Mouse (Mus musculus) midbrain, embryonic 13.5 days (tissue): ENCODE results near the gene Lrrc7. TPM values are rescaled to one million over a fixed set of nuclear protein-coding genes. Genes with fewer than 3 reads are reported as not detected.
"Not testable (repeated sequence)": the region's sequence is repeated elsewhere in the genome, so short reads cannot be mapped to it uniquely, and the experiment has no call there.

Experiments
- ATAC-seq: fragments of 200-750 bp; cut with Nextera tagmentation; 2 replicates; pipeline ENCODE4 v1.8.0; 2017; ENCODE audit warnings: mild to moderate bottlenecking, moderate TSS enrichment, moderate library complexity
- H3K27ac ChIP-seq: fragments of 300-500 bp; sonication (generic); 2 replicates; pipeline ENCODE4 v1.5.1; 2015; ENCODE audit warnings: inconsistent platforms, mild to moderate bottlenecking, moderate library complexity
- H3K27me3 ChIP-seq: fragments of 300-500 bp; sonication (generic); 2 replicates; pipeline ENCODE4 v1.6.1; 2015; ENCODE audit warnings: mild to moderate bottlenecking, inconsistent platforms
- H3K36me3 ChIP-seq: fragments of 300-500 bp; sonication (generic); 2 replicates; pipeline ENCODE4 v1.6.1; 2015; ENCODE audit warnings: mild to moderate bottlenecking, inconsistent platforms
- H3K4me1 ChIP-seq: fragments of 300-500 bp; sonication (generic); replicated peaks from 2 replicates; pipeline ENCODE4 v1.6.1; 2015; ENCODE audit warnings: inconsistent platforms
- H3K4me2 ChIP-seq: fragments of 300-500 bp; sonication (generic); replicated peaks from 2 replicates; pipeline ENCODE4 v1.6.1; 2015; ENCODE audit warnings: moderate library complexity, mild to moderate bottlenecking, inconsistent platforms
- H3K4me3 ChIP-seq: fragments of 300-500 bp; sonication (generic); replicated peaks from 2 replicates; pipeline ENCODE4 v1.5.1; 2015; ENCODE audit warnings: mild to moderate bottlenecking, inconsistent platforms
- H3K9ac ChIP-seq: fragments of 300-500 bp; sonication (generic); replicated peaks from 2 replicates; pipeline ENCODE4 v1.6.1; 2015; ENCODE audit warnings: mild to moderate bottlenecking, inconsistent platforms
- H3K9me3 ChIP-seq: fragments of 300-500 bp; sonication (generic); 2 replicates; pipeline ENCODE4 v1.6.1; 2016; ENCODE audit warnings: mild to moderate bottlenecking, inconsistent platforms
- WGBS: fragments of 180-500 bp; shearing (Covaris S2); methylation state at CpG from one replicate; pipeline ENCODE4 v1.1.7; 2015; 5-methylcytosine and 5-hydroxymethylcytosine counted together
- polyA plus RNA-seq: library from polyadenylated mRNA; unstranded; fragments of >200 nt; fragmentation: Nextera tagmentation; extraction: Ambion mirVana; gene quantifications from 2 replicates; pipeline ENCODE4 v1.2.1, GENCODE M21; 2015

Gene Lrrc7
- polyA plus RNA-seq, 1 experiment from 2014 or later, result 9.2 TPM

DNA sequence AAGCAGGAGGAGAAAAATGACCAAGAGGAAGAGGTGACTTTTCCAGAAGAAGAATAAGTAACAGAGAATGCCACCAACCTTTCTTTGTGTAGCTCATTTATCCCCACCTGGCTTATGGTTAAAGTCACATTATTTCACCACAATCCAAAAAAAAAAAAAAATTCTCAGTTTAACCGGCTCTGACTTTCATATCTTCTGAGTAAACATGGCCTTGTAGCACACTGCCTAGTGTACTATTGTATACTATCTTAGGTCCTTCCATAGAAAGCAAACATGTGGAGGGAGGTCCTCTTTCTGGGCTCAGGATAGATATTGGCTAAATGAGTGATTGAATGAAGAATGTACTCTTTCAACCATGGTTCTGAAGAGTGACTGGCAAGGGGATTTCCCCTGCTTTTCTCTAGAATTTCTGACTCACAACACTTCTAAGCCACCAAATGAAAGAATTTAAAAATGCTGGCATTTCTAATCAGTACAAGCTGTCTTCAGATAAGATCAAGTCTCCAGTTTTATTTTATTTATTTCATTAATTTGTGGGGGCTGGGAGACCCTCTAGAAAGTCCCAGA, 400.0 kb downstream of the Lrrc7 start:
- no peaks in the 10 kb centered on the region for H3K27me3 ChIP-seq
- H3K36me3 ChIP-seq, result peaks cover 23% of the 10 kb centered on the region
- H3K4me2 ChIP-seq, result no peak overlapping the region
- H3K9ac ChIP-seq, result no peak overlapping the region
- H3K27ac ChIP-seq, result no peak overlapping the region
- no peaks in the 10 kb centered on the region for H3K9me3 ChIP-seq
- no peaks in the 10 kb centered on the region for H3K4me1 ChIP-seq
- no peak for ATAC-seq
- WGBS, result 100% methylated on average over 1 of the region's 1 CpGs
- H3K4me3 ChIP-seq, result no peak overlapping the region

DNA sequence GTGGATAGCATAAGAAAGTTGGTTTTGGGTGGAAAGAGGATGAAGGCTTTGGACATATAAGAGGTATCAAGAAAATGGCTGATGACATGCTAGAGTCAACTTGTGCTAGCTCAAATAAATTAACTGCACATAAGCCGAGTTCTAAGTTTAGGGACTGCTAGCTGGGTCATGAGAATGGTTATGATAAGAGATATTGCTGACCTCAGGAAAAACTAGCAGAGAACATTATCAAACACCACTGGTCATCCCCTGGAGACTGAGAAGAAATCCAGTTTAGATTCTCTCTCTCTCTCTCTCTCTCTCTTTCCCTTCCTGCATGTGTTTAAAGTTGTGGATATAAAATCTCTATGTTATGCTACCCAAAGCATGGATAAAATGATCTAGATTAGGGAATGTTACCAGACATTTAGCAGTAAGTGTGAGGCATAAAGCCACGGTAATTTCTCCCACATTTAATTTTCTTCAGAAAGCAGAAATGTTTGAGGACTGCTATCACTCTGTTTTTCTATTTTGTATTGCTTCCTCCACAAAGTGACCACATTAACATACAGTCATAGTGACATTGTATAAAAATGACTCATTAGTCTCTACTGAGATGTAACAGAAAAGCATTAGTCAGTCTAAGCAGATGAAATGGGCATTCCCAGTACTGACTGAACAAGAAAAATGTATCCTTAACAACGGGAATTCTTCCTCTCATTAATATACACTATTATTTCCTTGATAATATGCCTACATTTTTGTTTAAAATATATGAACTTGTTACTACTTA, 406.3 kb downstream of the Lrrc7 start:
- Histone ChIP-seq H3K4me1 (no peaks in the 10 kb centered on the region), H3K36me3 (peaks cover 8% of the 10 kb centered on the region), H3K27me3 (no peaks in the 10 kb centered on the region), H3K4me3 (no peak overlapping the region), H3K4me2 (no peak overlapping the region), H3K9ac (no peak overlapping the region), H3K27ac (no peak overlapping the region), H3K9me3 (no peaks in the 10 kb centered on the region)
- 79% methylated on average over 3 of the region's 3 CpGs for WGBS
- no peak for ATAC-seq

DNA sequence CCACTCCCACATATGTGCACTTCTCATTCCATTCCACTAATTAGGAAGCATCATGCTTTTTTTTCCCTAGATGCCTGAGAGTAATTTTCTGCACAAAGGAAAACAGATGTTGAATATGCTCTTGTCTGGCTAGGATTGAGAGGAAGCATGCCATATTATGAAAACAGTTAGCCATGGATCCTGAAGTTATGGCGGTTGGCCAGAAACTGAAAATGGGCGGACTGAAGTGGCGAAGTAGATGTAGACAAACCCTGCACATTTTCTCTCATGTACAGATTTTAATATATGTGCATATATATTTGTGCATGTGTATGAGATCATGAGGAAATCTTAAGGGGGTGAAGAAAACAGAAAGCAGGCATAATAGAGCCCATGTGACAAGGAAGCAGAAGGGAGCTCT, 407.9 kb downstream of the Lrrc7 start:
- Histone ChIP-seq H3K36me3 (no peaks in the 10 kb centered on the region), H3K9ac (no peak overlapping the region), H3K9me3 (no peaks in the 10 kb centered on the region), H3K27me3 (no peaks in the 10 kb centered on the region), H3K4me3 (no peak overlapping the region), H3K4me1 (no peaks in the 10 kb centered on the region), H3K27ac (no peak overlapping the region), H3K4me2 (no peak overlapping the region)
- ATAC-seq, result 0 out of 2 replicates have a peak, but pooled peaks have one; percentile 34
- 88% methylated on average over 3 of the region's 3 CpGs for WGBS

DNA sequence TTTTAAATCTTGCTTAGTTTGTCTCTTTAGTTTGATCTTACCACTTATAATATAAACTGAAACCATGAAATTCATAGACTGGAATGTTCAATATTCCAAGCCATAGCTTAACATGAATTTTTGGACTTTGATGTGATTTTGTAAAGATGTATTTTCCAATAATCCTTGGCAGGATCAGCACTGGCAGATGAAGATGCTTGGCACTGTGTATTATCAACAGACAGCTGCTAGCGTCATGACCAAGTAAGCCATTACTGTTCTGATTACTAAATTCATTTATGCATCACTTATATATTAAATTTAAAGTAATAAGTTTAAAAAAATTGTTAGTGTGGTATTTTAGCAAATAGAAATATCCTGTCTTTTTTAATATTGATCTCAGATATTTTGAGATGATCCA, 413.0 kb downstream of the Lrrc7 start:
- whole genome bisulfite sequencing, result 98% methylated on average over 1 of the region's 1 CpGs

DNA sequence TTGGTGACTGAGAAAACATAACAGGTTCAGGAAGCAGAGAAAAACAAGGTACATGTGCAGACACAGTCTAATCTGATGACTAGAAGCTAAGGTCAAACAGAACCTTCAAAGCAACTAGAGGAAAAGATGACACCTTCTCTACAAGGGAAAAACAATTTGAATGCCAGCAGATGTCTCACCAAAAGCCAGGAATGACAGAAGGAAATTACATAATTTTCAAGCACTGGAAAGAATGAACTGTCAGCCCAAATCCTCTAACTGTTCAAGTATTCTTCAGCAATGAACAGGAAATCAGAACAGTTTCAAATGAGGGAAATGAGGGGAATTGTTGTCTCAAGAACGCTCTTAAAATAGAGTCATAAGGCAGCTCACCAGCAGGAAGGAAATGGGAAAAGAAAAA, 421.4 kb downstream of the Lrrc7 start:
- Histone ChIP-seq H3K27me3 (no peaks in the 10 kb centered on the region), H3K4me1 (no peaks in the 10 kb centered on the region), H3K4me2 (no peak overlapping the region), H3K9me3 (no peaks in the 10 kb centered on the region), H3K27ac (no peak overlapping the region), H3K4me3 (no peak overlapping the region), H3K9ac (no peak overlapping the region), H3K36me3 (no peaks in the 10 kb centered on the region)
- ATAC-seq, result no peak
- WGBS, result 68% methylated on average over 1 of the region's 1 CpGs

More for the DNA sequence above, 413.0 kb downstream of the Lrrc7 start:
- no peak overlapping the region for H3K27ac ChIP-seq
- ATAC-seq, result no peak
- H3K9me3 ChIP-seq, result no peaks in the 10 kb centered on the region
- no peaks in the 10 kb centered on the region for H3K27me3 ChIP-seq
- no peaks in the 10 kb centered on the region for H3K4me1 ChIP-seq
- H3K4me2 ChIP-seq, result no peak overlapping the region
- H3K36me3 ChIP-seq, result no peaks in the 10 kb centered on the region
- no peak overlapping the region for H3K4me3 ChIP-seq
- no peak overlapping the region for H3K9ac ChIP-seq

DNA sequence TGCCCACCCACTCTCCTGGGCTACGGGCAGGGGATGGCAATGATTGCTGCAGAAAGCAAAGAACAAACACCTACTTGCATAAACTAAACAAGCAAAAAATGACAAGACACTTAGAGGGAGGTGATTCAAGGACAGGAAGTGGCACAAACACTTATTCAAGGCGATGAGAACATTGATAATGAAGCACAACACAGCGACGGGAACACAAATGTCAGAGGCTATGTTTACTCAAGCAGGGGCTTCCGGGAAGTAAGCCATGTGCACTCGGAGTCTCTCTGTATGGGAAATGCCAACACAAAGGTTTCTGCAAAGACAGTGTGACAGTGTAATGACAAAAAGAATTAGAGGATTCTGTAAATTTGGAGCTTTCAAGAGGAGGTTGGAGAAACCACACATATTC, 424.2 kb downstream of the Lrrc7 start:
- no peak overlapping the region for H3K9ac ChIP-seq
- no peaks in the 10 kb centered on the region for H3K4me1 ChIP-seq
- WGBS, result 77% methylated on average over 6 of the region's 6 CpGs
- no peak overlapping the region for H3K4me2 ChIP-seq
- H3K4me3 ChIP-seq, result no peak overlapping the region
- no peaks in the 10 kb centered on the region for H3K9me3 ChIP-seq
- H3K27ac ChIP-seq, result no peak overlapping the region
- ATAC-seq, result no peak
- no peaks in the 10 kb centered on the region for H3K27me3 ChIP-seq
- H3K36me3 ChIP-seq, result 0 out of 2 replicates have a peak, but pooled peaks cover 6% of the 10 kb centered on the region

DNA sequence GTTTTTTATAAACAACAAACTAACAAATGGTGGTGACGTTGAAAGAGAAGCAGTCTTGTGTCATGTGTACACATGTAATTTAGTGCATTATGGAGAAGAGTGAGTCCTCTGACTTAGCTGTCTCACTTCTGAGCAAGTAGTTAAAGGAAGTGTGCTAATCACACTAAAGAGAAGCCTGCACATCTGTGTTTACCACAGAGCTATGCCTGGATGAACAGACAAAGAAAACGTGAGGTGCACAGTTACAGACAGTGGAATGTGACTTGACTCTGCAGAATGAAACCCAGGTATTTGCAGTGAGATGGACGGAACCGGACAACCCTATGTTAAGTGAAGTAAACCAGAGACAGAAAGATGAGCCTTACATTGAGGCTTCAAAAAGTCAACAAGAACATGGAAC, 430.3 kb downstream of the Lrrc7 start:
- H3K36me3 ChIP-seq, result 0 out of 2 replicates have a peak, but pooled peaks cover 11% of the 10 kb centered on the region
- no peak overlapping the region for H3K9ac ChIP-seq
- H3K4me1 ChIP-seq, result no peaks in the 10 kb centered on the region
- no peak overlapping the region for H3K4me2 ChIP-seq
- H3K4me3 ChIP-seq, result no peak overlapping the region
- H3K27me3 ChIP-seq, result no peaks in the 10 kb centered on the region
- H3K27ac ChIP-seq, result no peak overlapping the region
- ATAC-seq, result no peak
- WGBS, result 80% methylated on average over 4 of the region's 4 CpGs
- no peaks in the 10 kb centered on the region for H3K9me3 ChIP-seq

DNA sequence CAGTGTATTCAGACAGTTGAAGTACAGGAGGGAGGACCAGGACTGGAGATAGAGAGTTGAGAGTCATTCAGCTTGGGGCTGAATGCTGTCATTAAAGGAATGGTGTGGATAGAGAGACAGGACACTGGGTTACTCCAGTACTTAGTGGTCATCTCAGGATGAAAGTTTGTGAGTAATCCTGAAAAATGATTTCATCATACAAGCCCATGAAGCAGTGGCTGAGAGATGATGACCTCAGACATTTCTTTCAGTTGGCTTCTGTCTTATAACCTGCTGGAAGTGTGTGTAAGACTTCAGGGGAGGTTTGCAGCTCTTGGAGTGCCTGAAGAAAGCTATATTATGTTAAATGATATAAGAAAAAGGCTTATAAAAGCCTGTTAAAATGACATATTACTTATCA, 430.8 kb downstream of the Lrrc7 start:
- Histone ChIP-seq H3K27ac (no peak overlapping the region), H3K9ac (no peak overlapping the region), H3K9me3 (no peaks in the 10 kb centered on the region), H3K4me2 (no peak overlapping the region), H3K27me3 (no peaks in the 10 kb centered on the region), H3K4me3 (no peak overlapping the region), H3K4me1 (no peaks in the 10 kb centered on the region), H3K36me3 (0 out of 2 replicates have a peak, but pooled peaks cover 11% of the 10 kb centered on the region)
- no peak for ATAC-seq

DNA sequence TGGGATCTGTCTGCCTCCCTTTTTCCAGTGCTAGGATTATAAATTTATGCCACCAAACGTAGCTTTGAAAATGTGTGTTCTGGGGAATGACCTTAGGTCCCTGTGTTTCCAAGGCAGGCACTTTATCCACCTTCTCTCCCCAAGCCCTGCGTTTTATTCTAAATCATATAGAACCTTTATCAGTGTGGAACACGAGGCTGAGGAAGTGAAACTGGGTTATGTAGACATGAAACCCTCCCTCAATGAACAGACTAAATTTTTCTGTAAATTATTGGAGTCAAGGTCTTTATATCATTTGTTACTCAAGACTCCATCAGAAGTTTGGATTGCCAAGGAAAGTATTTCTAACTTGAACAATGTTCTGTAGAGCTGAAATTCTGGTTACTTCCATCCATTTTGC, 439.1 kb downstream of the Lrrc7 start:
- no peak for ATAC-seq
- WGBS, result 73% methylated on average over 3 of the region's 3 CpGs

DNA sequence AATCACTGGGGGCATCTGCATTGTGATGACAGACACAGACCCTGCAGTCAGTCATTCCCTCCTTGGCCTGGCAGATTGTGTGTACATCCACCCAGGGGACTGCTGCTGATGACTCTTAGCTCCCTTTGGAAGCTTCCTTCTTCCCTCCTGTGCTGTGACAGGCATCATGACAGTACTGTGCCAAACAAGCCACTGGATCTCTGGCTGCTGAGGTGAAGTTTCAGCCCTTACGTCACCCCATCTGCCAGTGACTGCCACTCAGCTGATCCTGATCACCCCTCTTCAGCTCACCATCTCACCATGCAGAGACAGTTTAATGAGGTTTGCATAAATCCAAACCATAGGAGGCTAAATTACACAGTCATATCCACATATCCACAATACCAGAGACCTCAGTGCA, 456.8 kb downstream of the Lrrc7 start:
- H3K36me3 ChIP-seq, result no peaks in the 10 kb centered on the region
- H3K27me3 ChIP-seq, result no peaks in the 10 kb centered on the region
- WGBS, result 92% methylated on average over 1 of the region's 1 CpGs
- no peak overlapping the region for H3K27ac ChIP-seq
- no peak for ATAC-seq
- H3K4me3 ChIP-seq, result no peak overlapping the region
- no peaks in the 10 kb centered on the region for H3K4me1 ChIP-seq
- no peak overlapping the region for H3K4me2 ChIP-seq
- H3K9me3 ChIP-seq, result no peaks in the 10 kb centered on the region
- no peak overlapping the region for H3K9ac ChIP-seq

More for the DNA sequence above, 439.1 kb downstream of the Lrrc7 start:
- Histone ChIP-seq H3K4me3 (no peak overlapping the region), H3K27ac (no peak overlapping the region), H3K9ac (no peak overlapping the region), H3K27me3 (no peaks in the 10 kb centered on the region), H3K4me1 (no peaks in the 10 kb centered on the region), H3K4me2 (no peak overlapping the region), H3K9me3 (no peaks in the 10 kb centered on the region), H3K36me3 (no peaks in the 10 kb centered on the region)

DNA sequence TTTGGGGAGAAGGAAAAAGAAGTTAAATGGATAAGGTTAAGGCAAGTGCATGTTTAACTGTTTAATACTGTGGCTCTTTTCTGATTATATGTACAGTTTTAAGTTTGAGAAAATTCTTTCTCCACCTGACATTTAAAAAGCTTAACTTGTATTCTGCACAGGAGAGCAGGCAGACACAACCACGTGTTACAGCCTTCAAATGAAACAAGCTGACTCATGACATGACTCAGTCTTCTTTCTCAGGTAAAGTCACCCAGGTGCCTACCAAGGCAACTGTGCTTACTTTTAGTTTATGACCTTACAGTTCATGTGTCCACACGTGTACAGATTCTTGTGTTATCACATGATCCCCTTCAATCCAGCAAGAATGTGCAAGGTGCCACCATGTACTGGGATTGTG, 458.6 kb downstream of the Lrrc7 start:
- no peaks in the 10 kb centered on the region for H3K27me3 ChIP-seq
- H3K4me3 ChIP-seq, result no peak overlapping the region
- H3K4me2 ChIP-seq, result no peak overlapping the region
- no peaks in the 10 kb centered on the region for H3K36me3 ChIP-seq
- H3K9me3 ChIP-seq, result no peaks in the 10 kb centered on the region
- H3K4me1 ChIP-seq, result no peaks in the 10 kb centered on the region
- ATAC-seq, result no peak
- WGBS, result 87% methylated on average over 2 of the region's 2 CpGs
- no peak overlapping the region for H3K9ac ChIP-seq
- no peak overlapping the region for H3K27ac ChIP-seq

DNA sequence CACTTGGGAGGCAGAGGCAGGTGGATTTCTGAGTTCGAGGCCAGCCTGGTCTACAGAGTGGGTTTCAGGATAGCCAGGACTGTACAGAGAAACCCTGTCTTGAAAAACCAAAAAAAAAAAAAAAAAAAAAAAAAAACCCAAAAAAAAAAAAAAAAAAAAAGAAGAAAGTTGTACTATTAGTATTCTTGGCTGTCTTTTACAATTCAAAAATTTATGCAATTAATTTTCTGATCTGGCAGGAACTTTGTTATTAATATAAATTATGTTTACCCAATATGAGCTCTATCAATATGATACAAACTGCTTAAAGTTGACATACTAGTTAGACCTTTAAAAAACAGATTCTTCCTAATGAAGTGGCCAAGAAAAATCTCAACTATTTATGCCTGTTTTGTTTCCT, 459.5 kb downstream of the Lrrc7 start:
- H3K4me1 ChIP-seq, H3K36me3 ChIP-seq, H3K9ac ChIP-seq, H3K27me3 ChIP-seq, H3K27ac ChIP-seq, H3K9me3 ChIP-seq, H3K4me3 ChIP-seq, H3K4me2 ChIP-seq, ATAC-seq: not testable (repeated sequence)
- 88% methylated on average over 1 of the region's 1 CpGs for WGBS

DNA sequence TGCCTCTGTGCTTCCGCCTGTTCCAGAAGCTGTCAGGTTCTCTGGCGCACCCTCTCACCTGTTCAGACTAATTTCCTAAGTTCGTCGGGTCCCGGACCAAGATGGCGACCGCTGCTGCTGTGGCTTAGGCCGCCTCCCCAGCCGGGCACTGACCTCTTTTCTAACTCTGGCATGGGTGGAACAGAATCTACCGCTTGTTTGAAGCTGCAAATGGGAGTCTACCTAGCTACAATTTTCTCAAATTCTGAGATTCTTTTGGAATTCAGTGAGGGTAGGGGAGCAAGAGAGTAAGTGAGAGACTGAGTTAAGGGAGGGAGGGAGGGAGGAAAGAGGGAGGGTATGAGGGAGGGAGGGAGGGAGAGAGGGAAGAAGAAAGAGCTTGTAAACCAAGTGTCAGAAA, 460.0 kb downstream of the Lrrc7 start:
- H3K36me3 ChIP-seq, ATAC-seq, H3K4me2 ChIP-seq, H3K4me3 ChIP-seq, H3K9ac ChIP-seq, H3K9me3 ChIP-seq, H3K27me3 ChIP-seq, H3K4me1 ChIP-seq, H3K27ac ChIP-seq: not testable (repeated sequence)
- WGBS, result 95% methylated on average over 9 of the region's 10 CpGs
